Mouse (Mus musculus): ENCODE data around the gene Actb. TPM values are rescaled to one million over a fixed set of nuclear protein-coding genes. Genes with fewer than 3 reads are reported as not detected.
"Not testable (repeated sequence)": the region's sequence is repeated elsewhere in the genome, so short reads cannot be mapped to it uniquely, and the experiment has no call there.

Gene Actb
- total RNA-seq, 2 experiments from 2014 or later: 898 to 947 TPM

GRCm38 (mm10) chr5:142905038-142905695 is 1.4 kb downstream of the Actb start:
- intact Hi-C loops (cut with DNase I): loop anchor here (1.0 to 5.0 kb wide), 2 partner anchors 27 to 83 kb away; no protein-coding TSS in a partner anchor

GRCm38 (mm10) chr5:142904208-142905037 is 2.1 kb downstream of the Actb start:
- DNase-seq (ENCODE audit: low spot score): no peak
- intact Hi-C loops (cut with DNase I): loop anchor here (1.0 to 5.0 kb wide), 2 partner anchors 28 to 82 kb away; no protein-coding TSS in a partner anchor

More at GRCm38 (mm10) chr5:142905038-142905695, 1.4 kb downstream of the Actb start:
- DNase-seq (ENCODE audit: low spot score): no peak

DNA sequence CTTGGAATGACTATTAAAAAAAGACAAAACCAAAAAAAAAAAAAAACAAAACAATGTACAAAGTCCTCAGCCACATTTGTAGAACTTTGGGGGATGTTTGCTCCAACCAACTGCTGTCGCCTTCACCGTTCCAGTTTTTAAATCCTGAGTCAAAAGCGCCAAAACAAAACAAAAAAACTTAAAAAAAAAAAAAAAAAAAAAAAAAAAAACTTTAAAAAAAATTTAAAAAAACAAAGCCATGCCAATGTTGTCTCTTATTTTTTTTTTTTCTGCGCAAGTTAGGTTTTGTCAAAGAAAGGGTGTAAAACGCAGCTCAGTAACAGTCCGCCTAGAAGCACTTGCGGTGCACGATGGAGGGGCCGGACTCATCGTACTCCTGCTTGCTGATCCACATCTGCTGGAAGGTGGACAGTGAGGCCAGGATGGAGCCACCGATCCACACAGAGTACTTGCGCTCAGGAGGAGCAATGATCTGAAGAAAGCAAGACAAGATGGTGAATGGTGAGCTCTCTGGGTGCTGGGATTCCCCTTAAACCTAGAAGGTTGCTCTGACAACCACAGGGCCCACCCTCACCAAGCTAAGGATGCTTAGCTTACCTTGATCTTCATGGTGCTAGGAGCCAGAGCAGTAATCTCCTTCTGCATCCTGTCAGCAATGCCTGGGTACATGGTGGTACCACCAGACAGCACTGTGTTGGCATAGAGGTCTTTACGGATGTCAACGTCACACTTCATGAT is 2.9 kb downstream of the Actb start:
- no peak for DNase-seq (ENCODE audit: low spot score)
- intact Hi-C loops (cut with DNase I): no loop called here

- intact Hi-C loops (cut with DNase I): no loop called here
- no peak for DNase-seq (ENCODE audit: low spot score)
These were observed 3.8 kb downstream of the Actb start for GRCm38 (mm10) chr5:142902506-142903314.

DNA sequence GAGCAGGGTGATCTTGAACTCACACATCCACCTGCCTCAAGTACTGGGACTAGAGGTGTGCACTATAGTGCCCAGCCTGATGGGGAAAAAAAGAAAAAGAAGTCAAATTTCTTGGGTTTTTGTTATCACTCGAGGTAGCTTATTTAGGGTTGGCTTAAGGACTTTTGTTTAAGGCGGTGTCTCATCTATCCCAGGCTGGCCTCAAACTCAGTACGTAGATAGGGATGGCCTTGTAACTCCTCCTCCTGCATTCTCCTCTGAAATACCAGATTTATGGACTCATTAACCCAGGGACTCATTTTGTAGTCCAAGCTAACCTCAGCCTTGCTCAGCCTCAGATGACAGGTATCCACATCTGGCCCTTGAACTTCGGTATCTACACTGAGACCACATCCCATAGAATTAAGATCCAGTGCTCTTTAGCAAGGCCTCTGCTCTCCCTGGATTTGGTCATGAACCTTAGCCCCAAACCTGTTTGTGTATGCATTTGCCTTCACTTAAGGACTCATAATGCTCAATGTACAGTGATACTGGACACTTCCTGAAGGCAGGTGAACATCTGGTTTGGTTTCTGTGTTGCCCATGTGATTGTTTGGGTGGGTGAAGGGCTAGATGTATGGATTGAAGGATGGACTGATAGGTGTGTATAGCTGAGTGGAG is 4.6 kb downstream of the Actb start:
- DNase-seq (ENCODE audit: low spot score): no peak
- intact Hi-C loops (cut with DNase I): no loop called here

DNA sequence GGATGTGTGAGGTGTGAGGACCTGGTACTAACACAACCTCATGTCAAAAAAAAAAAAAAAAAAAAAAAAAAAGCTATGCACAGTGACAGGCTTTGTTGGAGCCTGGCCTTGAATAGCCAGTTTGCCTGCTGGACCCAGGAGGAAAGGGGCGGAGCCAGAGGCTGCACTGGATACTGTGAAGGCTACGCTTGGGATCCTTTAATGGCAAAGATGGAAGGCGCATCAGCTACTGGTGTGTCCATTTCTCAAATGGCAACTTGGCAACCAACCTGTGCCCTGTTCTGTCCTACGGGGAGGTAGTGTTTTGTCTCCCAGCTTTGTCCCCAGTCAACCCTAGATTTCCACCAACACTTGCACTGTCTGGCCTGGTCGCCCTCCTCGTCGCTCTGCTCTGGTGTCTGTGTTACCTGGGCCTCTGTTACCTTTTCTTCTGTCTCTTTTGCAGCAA is 5.2 kb downstream of the Actb start:
- no peak for DNase-seq (ENCODE audit: low spot score)

DNA sequence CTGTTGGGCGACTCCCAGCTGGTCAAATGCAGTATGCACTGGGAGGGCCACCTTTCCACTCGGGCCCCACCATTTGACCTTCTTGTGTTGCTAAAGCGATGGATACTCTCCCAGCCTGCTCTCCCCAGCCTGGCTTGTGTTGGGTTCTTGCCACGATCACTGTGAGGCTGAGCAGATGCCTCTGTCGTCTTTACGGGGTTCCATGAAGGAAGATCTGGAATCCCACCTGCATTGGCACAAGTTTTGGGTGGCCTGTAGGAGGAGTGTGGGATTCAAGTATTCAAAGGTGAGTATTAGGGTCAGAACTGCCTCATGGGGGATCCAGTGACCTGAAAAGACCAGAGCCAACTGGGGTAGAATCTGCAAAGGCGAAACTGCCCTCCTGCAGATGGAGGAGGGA is 5.9 kb downstream of the Actb start:
- intact Hi-C loops (cut with DNase I): no loop called here
- DNase-seq (ENCODE audit: low spot score): no peak

More for the DNA sequence above, 5.2 kb downstream of the Actb start:
- intact Hi-C loops (cut with DNase I): no loop called here

GRCm38 (mm10) chr5:142899932-142900533 is 6.5 kb downstream of the Actb start:
- DNase-seq (ENCODE audit: low spot score): no peak
- intact Hi-C loops (cut with DNase I): no loop called here

DNA sequence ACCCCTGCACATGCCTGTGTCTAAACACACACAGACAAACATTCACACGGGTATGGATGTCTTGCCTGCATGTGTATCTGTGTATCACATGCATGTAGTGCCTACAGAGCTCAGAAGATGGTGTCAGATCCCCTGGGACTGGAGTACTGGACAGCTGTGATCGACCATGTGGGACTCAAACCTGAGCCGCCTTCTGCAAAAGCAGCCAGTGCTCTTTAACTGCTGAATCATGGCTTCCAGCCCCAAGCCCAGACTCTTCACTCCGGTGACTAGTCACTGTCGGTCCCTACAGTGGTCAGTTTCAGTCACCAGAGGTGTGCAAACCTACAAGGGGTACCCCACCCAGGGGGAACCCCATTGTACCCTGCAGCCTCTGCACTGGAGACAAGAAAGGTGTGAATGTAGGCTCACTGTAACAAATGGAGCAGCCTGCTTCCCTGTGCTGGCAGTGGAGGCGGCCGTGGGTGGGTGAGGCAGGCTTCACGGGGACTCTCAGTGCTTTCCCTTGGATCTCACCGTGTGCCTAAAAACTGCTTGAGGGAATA is 7.4 kb downstream of the Actb start:
- intact Hi-C loops (cut with DNase I): no loop called here

DNA sequence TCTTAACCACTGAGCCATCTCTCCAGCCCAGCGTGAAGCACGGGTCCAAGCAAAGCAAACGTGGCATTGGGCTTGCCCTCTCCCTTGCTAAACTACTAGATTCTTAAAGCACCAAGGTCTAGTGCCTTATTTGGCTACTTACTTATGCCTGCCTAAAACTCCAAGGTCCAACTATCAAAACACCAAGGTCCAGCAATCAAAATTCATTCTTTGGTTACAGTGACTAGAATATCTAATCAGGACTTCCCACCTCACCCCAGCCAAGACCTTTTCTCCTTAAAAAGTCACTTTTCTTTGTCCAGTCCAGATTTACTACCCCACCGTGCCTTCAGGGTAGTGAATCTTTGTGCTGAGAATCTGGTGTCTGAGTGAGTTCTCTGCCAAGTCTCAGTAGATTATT is 8.2 kb downstream of the Actb start:
- DNase-seq (ENCODE audit: low spot score): no peak
- intact Hi-C loops (cut with DNase I): no loop called here

More for the DNA sequence above, 7.4 kb downstream of the Actb start:
- DNase-seq (ENCODE audit: low spot score): no peak

GRCm38 (mm10) chr5:142897568-142898248 is 8.8 kb downstream of the Actb start:
- DNase-seq (ENCODE audit: low spot score): no peak
- intact Hi-C loops (cut with DNase I): no loop called here

- intact Hi-C loops (cut with DNase I): no loop called here
- no peak for DNase-seq (ENCODE audit: low spot score)
These were observed 9.8 kb downstream of the Actb start for GRCm38 (mm10) chr5:142896713-142897112.

- intact Hi-C loops (cut with DNase I): no loop called here
These were observed 10.4 kb downstream of the Actb start for GRCm38 (mm10) chr5:142896192-142896591.

GRCm38 (mm10) chr5:142894918-142895613 is 11.5 kb downstream of the Actb start, which contains the start of gene Fbxl18:
TSS of gene Fbxl18 (minus strand) at chr5:142895421.
- intact Hi-C loops (cut with DNase I): no loop called here

More at GRCm38 (mm10) chr5:142896192-142896591, 10.4 kb downstream of the Actb start:
- DNase-seq (ENCODE audit: low spot score): no peak

GRCm38 (mm10) chr5:142891396-142891795 is 15.2 kb downstream of the Actb start:
- DNase-seq (ENCODE audit: low spot score): no peak
- intact Hi-C loops (cut with DNase I): no loop called here

More at GRCm38 (mm10) chr5:142894918-142895613, 11.5 kb downstream of the Actb start, which contains the start of gene Fbxl18:
- DNase-seq (ENCODE audit: low spot score): peak; percentile 82

DNA sequence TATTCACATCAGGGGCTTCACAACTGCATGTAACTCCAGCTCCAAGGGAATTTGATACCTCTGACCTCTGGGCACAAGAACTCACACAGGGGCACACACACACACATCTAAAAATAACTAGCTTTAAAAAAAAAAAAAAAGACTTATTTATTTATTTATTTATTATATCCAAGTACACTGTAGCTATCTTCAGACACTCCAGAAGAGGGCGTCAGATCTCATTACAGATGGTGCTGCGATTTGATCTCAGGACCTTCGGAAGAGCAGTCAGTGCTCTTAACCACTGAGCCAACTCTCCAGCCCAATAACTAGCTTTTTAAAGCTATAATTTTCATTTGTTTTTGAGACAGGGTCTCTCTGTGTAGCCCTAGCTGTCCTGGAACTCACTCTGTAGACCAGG is 19.0 kb downstream of the Actb start:
- DNase-seq (ENCODE audit: low spot score); intact Hi-C loops (cut with DNase I): not testable (repeated sequence)

DNA sequence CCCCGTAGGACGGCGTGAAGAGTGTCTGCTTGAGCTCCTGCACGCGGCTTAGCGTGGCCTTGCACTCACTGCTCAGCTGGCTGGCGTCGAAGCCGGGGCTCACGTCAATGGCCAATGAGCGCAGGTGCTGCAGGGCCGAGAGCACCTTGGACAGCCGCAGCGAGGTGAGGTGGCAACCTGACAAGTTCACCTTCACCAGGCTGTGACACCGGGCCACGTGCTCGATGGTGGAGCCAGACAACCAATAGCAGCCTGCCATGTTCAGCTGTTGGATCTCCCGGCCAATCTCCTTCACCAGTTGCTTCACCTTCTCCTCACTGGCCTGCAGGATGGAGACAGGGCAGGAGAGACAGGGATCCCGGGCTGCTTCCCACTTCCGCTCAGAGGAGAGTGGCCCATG is 19.8 kb downstream of the Actb start:
- intact Hi-C loops (cut with DNase I): no loop called here
- no peak for DNase-seq (ENCODE audit: low spot score)
